Mouse (Mus musculus) bone marrow macrophage, adult 2 months (primary cell): ENCODE results near the gene Zfp655.

Source experiments
- CTCF ChIP-seq: IDR thresholded peaks from 2 replicates; pipeline ENCODE4 v1.5.1; 2012; ENCODE audit warnings: low read depth, mild to moderate bottlenecking, low read length, moderate library complexity
- POLR2A ChIP-seq: IDR thresholded peaks from 2 replicates; pipeline ENCODE4 v1.6.1; 2012; ENCODE audit warnings: mild to moderate bottlenecking, low read depth, low read length, borderline replicate concordance

DNA sequence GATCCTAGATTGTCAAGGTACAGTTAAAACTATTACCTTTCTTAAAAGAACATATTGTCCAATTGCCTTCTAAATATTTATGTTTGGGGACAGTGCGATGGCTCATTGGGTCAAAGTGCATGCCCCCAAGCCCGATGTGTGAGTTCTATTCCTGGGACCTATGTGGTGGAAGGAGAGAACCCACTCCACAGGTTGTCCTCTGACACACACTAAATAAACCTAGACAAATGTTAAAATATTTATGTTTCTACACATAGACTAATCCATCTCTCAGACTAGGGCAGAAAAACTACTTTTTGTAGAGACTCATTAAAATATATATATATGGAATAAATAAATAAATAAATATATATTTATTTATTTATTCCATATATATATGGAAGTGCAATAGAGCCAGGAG lies 48.4 kb downstream of the Zfp655 start:
- TF ChIP-seq POLR2A (no peak), CTCF (no peak)
